Mouse (Mus musculus) cortical plate, adult 2 months (tissue): ENCODE data around the gene Cd36.
"Not testable (repeated sequence)": the region's sequence is repeated elsewhere in the genome, so short reads cannot be mapped to it uniquely, and the experiment has no call there.

Experiments used
- CTCF ChIP-seq: fragments of 200-500 bp; IDR thresholded peaks from 2 replicates; pipeline ENCODE4 v1.5.1; 2011; ENCODE audit warnings: mild to moderate bottlenecking, control low read depth, low read length; ENCODE audit not compliant: insufficient read depth; ENCODE audit errors: extremely low read depth
- POLR2A ChIP-seq: fragments of 200-500 bp; IDR thresholded peaks from 2 replicates; pipeline ENCODE4 v1.6.1; 2011; ENCODE audit warnings: mild to moderate bottlenecking, low read length, control low read depth; ENCODE audit not compliant: insufficient read depth; ENCODE audit errors: extremely low read depth

DNA sequence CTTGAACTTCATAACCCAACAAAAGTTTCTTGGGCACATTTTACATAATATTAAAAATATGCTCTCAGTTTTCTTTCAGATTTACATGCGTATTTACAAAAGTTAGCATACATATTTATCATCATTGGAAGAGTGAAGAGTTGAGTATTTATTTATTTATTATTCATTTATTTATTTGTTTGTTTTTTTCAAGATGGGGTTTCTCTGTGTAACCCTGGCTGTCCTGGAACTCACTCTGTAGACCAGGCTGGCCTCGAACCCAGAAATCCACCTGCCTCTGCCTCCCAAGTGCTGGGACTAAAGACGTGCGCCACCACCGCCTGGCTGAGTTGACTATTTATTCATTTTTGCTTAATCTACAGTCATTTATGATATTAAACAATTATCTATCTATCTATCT lies 9.0 kb upstream of the Cd36 start:
- TF ChIP-seq CTCF, POLR2A: not testable (repeated sequence)
